Comparison of ENCODE assay signal across 8 mouse cellular contexts in the genomic region with DNA sequence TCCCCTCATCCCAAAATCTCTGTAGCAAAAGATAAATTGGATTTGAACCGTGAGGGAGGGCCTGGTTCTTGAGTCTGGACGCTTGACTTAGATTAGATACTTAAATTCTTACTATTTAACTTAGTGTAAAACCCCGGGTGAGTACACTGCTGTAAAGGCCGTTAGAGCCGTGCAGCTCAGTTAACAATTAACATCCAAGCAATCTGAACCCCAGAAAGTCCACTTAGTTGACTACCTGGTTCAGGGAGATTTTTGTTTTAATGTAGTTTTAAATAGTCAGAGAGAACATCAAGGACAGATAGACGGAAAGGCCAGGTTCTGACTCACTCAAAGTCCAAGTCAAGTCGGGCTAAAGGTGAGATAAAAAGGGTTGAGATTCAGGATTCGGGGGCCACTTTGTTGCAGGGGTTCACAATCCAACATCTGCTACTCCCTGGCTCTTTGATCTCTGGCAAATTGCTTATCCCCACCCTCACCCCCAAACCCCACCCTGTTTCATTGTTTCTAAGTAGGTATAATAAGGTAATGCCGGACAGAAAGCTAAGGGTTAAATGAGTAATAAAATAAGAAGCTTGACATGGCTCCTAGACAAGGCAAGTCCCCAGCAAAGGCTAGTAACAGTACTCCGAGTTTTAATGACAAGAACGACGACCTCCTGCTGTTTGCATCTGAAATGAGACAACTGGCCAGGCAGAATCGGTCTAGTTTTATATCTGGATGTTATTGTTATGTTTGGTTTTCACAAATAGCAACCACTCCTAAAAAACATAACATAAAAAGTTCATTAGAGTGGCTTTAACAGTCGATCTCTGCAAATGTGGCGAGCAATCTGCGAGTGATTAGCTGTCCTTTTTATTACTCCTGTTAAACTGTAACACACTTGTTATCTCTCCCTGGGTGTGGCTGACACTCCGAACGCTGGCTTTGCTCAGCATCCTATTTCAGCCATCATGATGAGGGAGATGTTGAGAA. TPM values are rescaled to one million over a fixed set of nuclear protein-coding genes. Genes with fewer than 3 reads are reported as not detected.
DNase-seq lines count a peak whose midpoint lies in the region; ATAC-seq and TF ChIP-seq lines count a peak whose summit lies in the region.
"Had no signal": no experiment of that assay in that cellular context is flagged by ENCODE, and none has a peak within 500 bp of the region (broad histone marks: within the 10 kb centered on the region; RNA-seq: fewer than 3 reads in every experiment).

No protein-coding gene starts in this region.

- H3K4me3 ChIP-seq in heart, postnatal 0 days (ENCODE audit: low read depth, low read length), result no peak overlapping the region
- no peak overlapping the region for H3K4me3 ChIP-seq in kidney, embryonic 16.5 days (ENCODE audit: low read length)
- H3K4me3 ChIP-seq in midbrain, postnatal 0 days (ENCODE audit: low read depth, low read length), result no peak overlapping the region
- H3K4me3 ChIP-seq: midbrain, embryonic 12.5 days had no signal

- ATAC-seq in heart, postnatal 0 days (ENCODE audit: insufficient read depth, low read depth), result no peak
- peak; percentile 75; the same call in 1 of the 2 replicates for ATAC-seq in kidney, embryonic 16.5 days (ENCODE audit: low FRiP score, low TSS enrichment)
- 0 out of 2 replicates have a peak, but pooled peaks have one; percentile 1 for ATAC-seq in megakaryocyte, adult 5-6 weeks (ENCODE audit: poor library complexity, severe bottlenecking)
- no peak for ATAC-seq in midbrain, postnatal 0 days (ENCODE audit: low FRiP score)

- H3K9me3 ChIP-seq in heart, postnatal 0 days (replicated peaks; ENCODE audit: control insufficient read depth, low read length), result no peaks in the 10 kb centered on the region
- H3K9me3 ChIP-seq in kidney, embryonic 16.5 days (ENCODE audit: low read length), result no peaks in the 10 kb centered on the region
- no peaks in the 10 kb centered on the region for H3K9me3 ChIP-seq in midbrain, postnatal 0 days (ENCODE audit: low read length)
- H3K9me3 ChIP-seq: midbrain, embryonic 12.5 days had no signal

- H3K9ac ChIP-seq in heart, postnatal 0 days (replicated peaks; ENCODE audit: low read depth, low read length), result no peak overlapping the region
- no peak overlapping the region for H3K9ac ChIP-seq in kidney, embryonic 16.5 days (replicated peaks; ENCODE audit: low read length)
- H3K9ac ChIP-seq in midbrain, postnatal 0 days (replicated peaks; ENCODE audit: low read length, poor library complexity, severe bottlenecking), result no peak overlapping the region
- H3K9ac ChIP-seq: midbrain, embryonic 12.5 days had no signal

- no peak for TF ChIP-seq CTCF in heart, postnatal 0 days (IDR thresholded peaks at IDR 0.05; ENCODE audit: low read depth)
- no peak for TF ChIP-seq CTCF in midbrain, postnatal 0 days (IDR thresholded peaks at IDR 0.05)

- no peak for TF ChIP-seq EP300 in heart, postnatal 0 days (IDR thresholded peaks at IDR 0.05; ENCODE audit: low read depth)

- H3K36me3 ChIP-seq in heart, postnatal 0 days (replicated peaks; ENCODE audit: control insufficient read depth, insufficient read depth, low read length), result no peaks in the 10 kb centered on the region
- H3K36me3 ChIP-seq in kidney, embryonic 16.5 days (ENCODE audit: insufficient read depth, low read length), result no peaks in the 10 kb centered on the region
- no peaks in the 10 kb centered on the region for H3K36me3 ChIP-seq in midbrain, postnatal 0 days (ENCODE audit: insufficient read depth, low read length)
- H3K36me3 ChIP-seq: midbrain, embryonic 12.5 days had no signal

- H3K27ac ChIP-seq in heart, postnatal 0 days (ENCODE audit: low read depth), result peak overlapping the region; percentile 62
- H3K27ac ChIP-seq in kidney, embryonic 16.5 days (ENCODE audit: low read length), result peak overlapping the region; percentile 76
- no peak overlapping the region for H3K27ac ChIP-seq in midbrain, postnatal 0 days (ENCODE audit: low read depth, low read length)
- H3K27ac ChIP-seq: midbrain, embryonic 12.5 days had no signal

- H3K4me1 ChIP-seq in heart, postnatal 0 days (ENCODE audit: control insufficient read depth, insufficient read depth), result peaks cover 27% of the 10 kb centered on the region
- H3K4me1 ChIP-seq in kidney, embryonic 16.5 days (ENCODE audit: insufficient read depth, low read length), result peaks cover 31% of the 10 kb centered on the region
- no peaks in the 10 kb centered on the region for H3K4me1 ChIP-seq in midbrain, postnatal 0 days (ENCODE audit: insufficient read depth, low read length)

- 0 out of 2 replicates have a peak overlapping the region, but pooled peaks have one; percentile 25 for H3K4me2 ChIP-seq in heart, postnatal 0 days (ENCODE audit: low read depth, low read length)
- H3K4me2 ChIP-seq in kidney, embryonic 16.5 days (replicated peaks; ENCODE audit: low read depth, low read length), result peak overlapping the region; percentile 37; the same call in 1 of the 2 replicates
- no peak overlapping the region for H3K4me2 ChIP-seq in midbrain, postnatal 0 days (ENCODE audit: low read depth, low read length, poor library complexity, severe bottlenecking)
- H3K4me2 ChIP-seq: midbrain, embryonic 12.5 days had no signal

- DNase-seq in lung, postnatal 10 days, result peak; percentile 14
- no peak for DNase-seq in lung, postnatal 14 days
- peak; percentile 40 for DNase-seq in heart, postnatal 0 days (ENCODE audit: low spot score)
- no peak for DNase-seq in retina, postnatal 1 day
- no peak for DNase-seq in midbrain, postnatal 0 days (ENCODE audit: low spot score)

- WGBS in heart, postnatal 0 days, result 38% methylated on average over 18 of the region's 18 CpGs
- 16% methylated on average over 18 of the region's 18 CpGs for WGBS in kidney, embryonic 16.5 days
- WGBS in midbrain, postnatal 0 days, result 68% methylated on average over 18 of the region's 18 CpGs

- H3K27me3 ChIP-seq in heart, postnatal 0 days (ENCODE audit: control insufficient read depth, insufficient read depth, low read length), result no peaks in the 10 kb centered on the region
- H3K27me3 ChIP-seq in kidney, embryonic 16.5 days (ENCODE audit: insufficient read depth, low read length), result no peaks in the 10 kb centered on the region
- H3K27me3 ChIP-seq in midbrain, postnatal 0 days (ENCODE audit: insufficient read depth, low read length), result no peaks in the 10 kb centered on the region

RNA-seq across cellular contexts. Expression of gene Add3, which starts 12.6 kb away (rescaled TPM):
- total RNA-seq in heart, postnatal 0 days (2014; rRNA removed; ENCODE audit: low replicate concordance), result 62.1 and 78.8 TPM in 2 replicates
- 81.2 and 82.9 TPM in 2 replicates for polyA plus RNA-seq in heart, postnatal 0 days (2015; fragmentation: Nextera tagmentation; extraction: Ambion mirVana)
- 85.1 and 87.0 TPM in 2 replicates for polyA plus RNA-seq in kidney, embryonic 16.5 days (2015; fragmentation: Nextera tagmentation; extraction: Ambion mirVana)
- 235 and 240 TPM in 2 replicates for total RNA-seq in megakaryocyte, adult 5-6 weeks (2015)
- total RNA-seq in megakaryocyte, adult 5-6 weeks (2017), result 317 and 336 TPM in 2 replicates
- 54.6 and 61.4 TPM in 2 replicates for total RNA-seq in midbrain, postnatal 0 days (2014; rRNA removed)
- polyA plus RNA-seq in midbrain, postnatal 0 days (2015; fragmentation: Nextera tagmentation; extraction: Ambion mirVana), result 49.1 and 51.9 TPM in 2 replicates

Comparison
In these comparisons a context has a peak if more than half of its experiments do, and no peak if none do; other contexts are left out.
1. DNase-seq: peak in lung, postnatal 10 days (single experiment) and heart, postnatal 0 days (single experiment); none in lung, postnatal 14 days (single experiment), retina, postnatal 1 day (single experiment) and midbrain, postnatal 0 days (single experiment).
2. ATAC-seq: peak in kidney, embryonic 16.5 days (single experiment) and megakaryocyte, adult 5-6 weeks (single experiment); none in heart, postnatal 0 days (single experiment) and midbrain, postnatal 0 days (single experiment).